ENCODE assay signal across 25 mouse cellular contexts in the genomic region with DNA sequence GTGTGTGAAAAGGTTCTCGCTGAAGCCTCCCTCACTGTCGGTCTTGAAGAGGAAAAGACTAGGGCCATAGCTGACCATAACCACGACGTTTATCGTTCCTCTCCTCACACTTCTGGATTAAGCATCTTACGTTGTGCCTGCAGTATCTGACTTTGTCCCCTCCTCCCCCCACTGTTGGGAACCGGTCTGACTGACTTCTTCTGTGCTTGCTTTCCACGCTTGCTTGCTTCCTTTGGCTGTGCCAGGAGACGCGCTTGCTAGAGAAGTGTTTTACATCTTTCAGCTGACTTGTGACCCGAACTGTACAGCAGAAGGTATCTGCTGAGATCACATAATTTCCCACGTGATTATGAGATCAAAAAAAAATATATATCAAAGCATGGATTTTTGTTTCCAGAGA. TPM values are rescaled to one million over a fixed set of nuclear protein-coding genes. Genes with fewer than 3 reads are reported as not detected.
DNase-seq lines count a peak whose midpoint lies in the region; ATAC-seq lines count a peak whose summit lies in the region.
"Had no signal": no experiment of that assay in that cellular context is flagged by ENCODE, and none has a peak within 500 bp of the region (broad histone marks: within the 10 kb centered on the region; RNA-seq: fewer than 3 reads in every experiment).

No protein-coding gene starts in this region.

- ATAC-seq in kidney, embryonic 14.5 days (ENCODE audit: low FRiP score, low TSS enrichment), result peak; percentile 78
- ATAC-seq: activated CD4-positive, CD25-positive, alpha-beta regulatory T cell, adult 4 months; forebrain, postnatal 0 days; hindbrain, embryonic 16.5 days had no signal

- no peak overlapping the region for H3K4me2 ChIP-seq in kidney, embryonic 14.5 days (replicated peaks; ENCODE audit: low read depth, low read length)
- H3K4me2 ChIP-seq: embryonic facial prominence, embryonic 13.5 days; forebrain, embryonic 12.5 days; hindbrain, embryonic 12.5 days had no signal

- no peak overlapping the region for H3K9ac ChIP-seq in kidney, embryonic 14.5 days (ENCODE audit: low read depth, low read length)
- H3K9ac ChIP-seq: embryonic facial prominence, embryonic 13.5 days; forebrain, embryonic 12.5 days; forebrain, postnatal 0 days; hindbrain, embryonic 12.5 days had no signal

- H3K27ac ChIP-seq in kidney, embryonic 14.5 days (ENCODE audit: low read depth, low read length), result no peak overlapping the region
- H3K27ac ChIP-seq: embryonic facial prominence, embryonic 13.5 days; forebrain, embryonic 12.5 days; hindbrain, embryonic 12.5 days had no signal

- H3K27me3 ChIP-seq in kidney, embryonic 14.5 days (ENCODE audit: control insufficient read depth, insufficient read depth, low read length), result no peaks in the 10 kb centered on the region
- H3K27me3 ChIP-seq: embryonic facial prominence, embryonic 13.5 days; forebrain, embryonic 12.5 days; hindbrain, embryonic 12.5 days had no signal

- 62% methylated on average over 12 of the region's 12 CpGs for WGBS in kidney, embryonic 14.5 days

- H3K4me1 ChIP-seq in kidney, embryonic 14.5 days (ENCODE audit: control insufficient read depth, insufficient read depth, low read length), result peaks cover 7% of the 10 kb centered on the region
- H3K4me1 ChIP-seq: embryonic facial prominence, embryonic 13.5 days; forebrain, embryonic 12.5 days; hindbrain, embryonic 12.5 days had no signal

- peaks cover 65% of the 10 kb centered on the region for H3K36me3 ChIP-seq in kidney, embryonic 14.5 days (ENCODE audit: control insufficient read depth, insufficient read depth, low read length)

- no peaks in the 10 kb centered on the region for H3K9me3 ChIP-seq in kidney, embryonic 14.5 days (ENCODE audit: control insufficient read depth, low read length)
- H3K9me3 ChIP-seq: embryonic facial prominence, embryonic 13.5 days; forebrain, embryonic 12.5 days; hindbrain, embryonic 12.5 days had no signal

- peak; percentile 42 for DNase-seq in urinary bladder, postnatal 14 days (ENCODE audit: low spot score)
- DNase-seq in urinary bladder, postnatal 36 days (ENCODE audit: low spot score in 2 of 2), result no peak
- DNase-seq in kidney, postnatal 10 days, result peak; percentile 62
- DNase-seq in kidney, postnatal 4 days, result peak; percentile 52 to 65
- DNase-seq in lung, postnatal 14 days, result no peak
- no peak for DNase-seq in layer of hippocampus, postnatal 36 days
- DNase-seq in adrenal gland, adult 8-10 months, result no peak
- DNase-seq: adrenal gland, adult 2 months; adrenal gland, postnatal 36 days; cerebellum, adult 8-10 months; cerebellum, postnatal 25 days; forebrain, postnatal 0 days; gastrocnemius, postnatal 25 days; heart, postnatal 10 days; heart, postnatal 4 days had no signal

- H3K4me3 ChIP-seq in kidney, embryonic 14.5 days (ENCODE audit: low read length), result no peak overlapping the region
- H3K4me3 ChIP-seq: embryonic facial prominence, embryonic 13.5 days; forebrain, embryonic 12.5 days; hindbrain, embryonic 12.5 days had no signal

RNA-seq across cellular contexts. Expression of a gene that starts 57.2 kb away (rescaled TPM):
- polyA plus RNA-seq in kidney, embryonic 14.5 days (2014; fragmentation: Nextera tagmentation; extraction: Ambion mirVana), result not detected in 2 replicates
- total RNA-seq in layer of hippocampus, postnatal 36 days (2021), result not detected
- total RNA-seq in adrenal gland, adult 8-10 months (2022), result not detected
- total RNA-seq: adrenal gland, adult 2 months; adrenal gland, postnatal 36 days; gastrocnemius, adult 18-20 months; gastrocnemius, postnatal 25 days; granulocyte monocyte progenitor cell, adult 5-6 weeks; heart, postnatal 10 days; heart, postnatal 4 days had no signal
- polyA plus RNA-seq: activated CD4-positive, CD25-positive, alpha-beta regulatory T cell, adult 4 months; adrenal gland, adult 2 months; cortical plate, adult 2 months; embryonic facial prominence, embryonic 13.5 days; heart, embryonic 14.5 days had no signal

Comparison
In these comparisons a context has a peak if more than half of its experiments do, and no peak if none do; other contexts are left out.
1. DNase-seq: peak in urinary bladder, postnatal 14 days (single experiment), kidney, postnatal 10 days (single experiment) and kidney, postnatal 4 days (2 of 2); none in urinary bladder, postnatal 36 days (0 of 2), lung, postnatal 14 days (single experiment), layer of hippocampus, postnatal 36 days (0 of 2) and adrenal gland, adult 8-10 months (single experiment).